Mouse (Mus musculus) layer of hippocampus, postnatal 14 days (tissue): ENCODE measurements around the gene Med15. TPM values are rescaled to one million over a fixed set of nuclear protein-coding genes. Genes with fewer than 3 reads are reported as not detected.
A peak's percentile ranks its signal among the peaks of the same experiment; 100 is the strongest.
"Not testable (repeated sequence)": the region's sequence is repeated elsewhere in the genome, so short reads cannot be mapped to it uniquely, and the experiment has no call there.

Source experiments
- DNase-seq, 2 experiments: peaks; one replicate each; pipeline ENCODE4 v3.0.0; 2021 to 2022; ENCODE audit warnings: low spot score in 2 of 2, mixed read lengths in 1 of 2
- long read RNA-seq, 2 experiments: library from polyadenylated mRNA; stranded (forward); transcript quantifications; one replicate each; pipeline ENCODE4 v2.0.0; 2021
- total RNA-seq, 2 experiments: library from RNA; stranded (reverse); gene quantifications; 2 replicates each; pipeline ENCODE4 v1.2.3; 2021

The Med15 gene
- total RNA-seq: 10 to 100 TPM; 65.4 to 80.2 TPM
- long read RNA-seq, experiment 1, partial matches to known transcripts: 8 of 27 reads
- long read RNA-seq, experiment 1, other reads (novel, unspliced or antisense): 10 of 27 reads
- long read RNA-seq, experiment 2, transcript Med15-202 (17 exons, 3,230 nt): major isoform, 5 of 35 reads
- long read RNA-seq, experiment 2, partial matches to known transcripts: 7 of 35 reads
- long read RNA-seq, experiment 2, other reads (novel, unspliced or antisense): 21 of 35 reads

DNA sequence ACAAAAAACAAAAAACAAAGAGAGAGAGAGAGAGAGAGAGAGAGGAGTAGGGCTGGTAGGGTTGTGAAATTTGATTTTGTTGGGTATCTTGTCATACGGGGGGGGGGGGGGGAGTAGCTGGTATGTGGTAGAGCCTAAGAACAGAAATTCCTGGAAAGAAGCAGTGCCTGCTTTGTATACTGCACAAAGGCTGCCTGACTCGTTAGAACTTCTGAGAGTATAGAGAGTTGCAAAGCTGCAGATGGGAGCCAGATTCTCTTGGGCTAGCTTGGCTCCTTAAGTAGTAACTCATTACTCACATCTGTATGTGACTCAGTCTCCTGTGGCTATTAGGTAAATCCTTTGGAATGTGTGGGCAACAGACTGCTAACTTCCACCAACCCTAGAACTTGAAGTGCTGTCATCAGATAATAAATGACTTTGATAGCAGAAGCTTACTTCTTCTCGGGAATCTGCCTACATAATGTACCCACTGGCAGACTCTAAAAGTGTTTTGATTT lies at the start of gene Med15:
Gene Med15, minus strand, starts transcription at position 51 of the 500 bp plus-strand sequence.
- no peak for DNase-seq

DNA sequence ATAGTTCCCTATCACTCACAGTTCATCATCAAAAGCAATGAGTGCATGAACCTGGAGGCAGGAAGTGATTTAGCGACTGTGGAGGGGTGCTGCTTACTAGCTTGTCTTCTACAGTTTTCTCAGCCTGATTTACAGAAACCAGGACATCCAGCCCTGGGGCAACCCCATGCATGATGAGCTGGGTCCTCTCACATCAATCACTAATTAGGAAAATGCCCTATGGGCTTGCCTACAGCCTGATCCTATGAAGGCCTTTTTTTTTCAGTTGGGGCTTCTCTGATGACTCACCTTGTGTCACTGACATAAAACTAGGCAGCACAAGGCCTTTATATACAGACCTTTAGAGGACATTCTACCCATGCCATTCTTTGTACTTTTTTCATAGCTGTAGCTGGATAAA lies 47.0 kb upstream of the Med15 start:
- no peak for DNase-seq

DNA sequence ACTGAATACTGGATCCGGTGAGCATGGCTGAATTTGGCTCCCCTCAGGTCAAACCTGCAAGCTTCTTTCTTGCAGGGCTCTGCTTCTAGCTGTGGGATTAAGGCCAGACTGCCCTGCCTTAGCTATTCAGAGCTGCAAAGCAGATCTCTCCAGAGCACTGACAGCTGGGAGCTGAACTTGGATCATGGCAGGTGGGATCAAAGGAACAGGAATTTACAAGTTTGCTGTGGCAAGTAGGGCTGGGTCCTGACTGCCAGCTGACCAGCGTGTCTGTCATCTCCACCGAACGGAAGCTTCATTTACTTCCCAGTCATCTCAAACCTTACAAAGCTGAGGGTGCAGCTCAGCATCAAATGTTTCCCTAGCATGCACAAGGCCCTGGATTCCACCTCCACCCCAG lies 45.5 kb upstream of the Med15 start:
- DNase-seq: no peak

- DNase-seq: no peak
Observed at GRCm38 (mm10) chr16:17776828-17777227, 44.1 kb upstream of the Med15 start.

DNA sequence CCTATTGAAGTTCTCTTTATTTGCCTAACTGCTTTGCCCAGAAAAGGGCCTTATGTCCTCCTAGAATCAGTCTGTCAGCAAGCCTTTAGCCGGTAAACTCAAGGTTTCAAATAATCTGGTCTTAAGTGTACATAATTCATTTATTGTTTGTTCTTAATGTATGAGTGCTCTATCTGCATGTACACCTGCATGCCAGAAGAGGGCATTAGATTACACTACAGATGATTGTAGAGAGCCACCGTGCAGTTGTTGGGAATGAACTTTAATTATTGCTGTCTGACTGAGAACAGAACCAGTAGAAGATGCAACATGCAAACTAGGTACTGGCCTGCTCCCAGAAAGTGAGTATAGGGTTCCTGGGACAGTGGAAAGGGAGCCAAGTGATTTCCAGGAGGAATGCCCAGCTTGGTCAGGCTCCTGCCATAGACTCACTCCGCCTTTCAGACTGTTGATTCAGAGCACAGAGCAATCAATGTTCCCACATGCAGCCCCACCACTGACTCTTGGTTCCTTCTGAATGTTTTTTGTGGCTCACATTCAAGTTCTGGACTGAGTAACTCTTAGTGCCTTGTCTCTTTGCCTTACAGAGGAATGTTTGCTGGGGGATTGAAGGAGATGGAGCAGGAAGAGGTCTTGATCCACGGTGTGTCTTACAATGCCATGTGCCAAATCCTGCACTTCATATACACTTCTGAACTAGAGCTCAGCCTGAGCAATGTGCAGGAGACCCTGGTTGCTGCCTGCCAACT lies 38.6 kb upstream of the Med15 start:
- DNase-seq: no peak

GRCm38 (mm10) chr16:17768834-17769233 lies 36.1 kb upstream of the Med15 start:
- DNase-seq: peak; percentile 22 to 43

- no peak for DNase-seq
Observed at GRCm38 (mm10) chr16:17764108-17764511, 31.4 kb upstream of the Med15 start.

DNA sequence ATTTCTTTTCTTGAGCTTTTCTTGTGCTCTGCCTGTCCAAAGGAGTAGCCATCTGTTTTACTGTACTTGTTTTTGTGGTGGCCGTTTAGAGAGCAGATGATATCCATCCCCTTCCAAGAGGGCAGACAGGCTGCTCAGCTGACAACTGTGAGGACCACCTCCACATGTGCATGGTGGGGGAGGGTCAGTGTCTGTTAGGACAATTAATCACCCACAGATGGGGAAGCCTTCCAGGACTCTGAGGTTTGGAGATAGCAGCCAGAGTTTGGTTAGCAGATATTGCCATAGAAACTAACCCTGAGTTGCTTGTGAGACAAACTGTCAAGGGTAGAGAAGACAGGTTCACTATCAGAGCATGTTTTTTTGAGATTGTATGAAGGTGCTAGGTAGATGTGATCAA lies 28.4 kb upstream of the Med15 start:
- DNase-seq: no peak

DNA sequence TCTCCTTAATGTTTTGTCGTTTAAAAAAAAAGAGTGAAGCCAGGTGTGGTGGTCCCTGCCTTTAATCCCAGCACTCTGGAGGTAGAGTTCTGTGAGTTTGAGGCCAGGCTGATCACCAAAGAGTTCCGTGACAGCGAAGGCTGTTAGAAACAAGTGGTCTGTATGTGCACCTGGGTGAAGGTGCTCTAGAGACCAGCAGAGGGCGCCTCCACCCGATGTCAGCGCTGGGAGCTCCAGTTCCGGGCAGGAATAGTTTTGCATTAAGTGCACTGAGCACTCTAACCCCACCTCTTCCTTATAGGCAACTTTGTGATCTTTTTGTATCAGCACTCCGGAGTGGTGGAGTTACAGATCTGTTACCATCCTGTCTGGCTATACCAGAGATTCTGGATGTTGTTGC lies 28.0 kb upstream of the Med15 start:
- DNase-seq: peak in 1 of 2 experiments; percentile 32

- peak in 1 of 2 experiments; percentile 30 for DNase-seq
Observed at GRCm38 (mm10) chr16:17759813-17760321, 27.2 kb upstream of the Med15 start.

- DNase-seq: peak; percentile 89
Observed at GRCm38 (mm10) chr16:17759344-17759773, 26.7 kb upstream of the Med15 start, which contains the start of gene Klhl22. Gene Klhl22 (plus strand): TSS chr16:17759618.

GRCm38 (mm10) chr16:17758902-17759301 lies 26.2 kb upstream of the Med15 start:
- DNase-seq: no peak

DNA sequence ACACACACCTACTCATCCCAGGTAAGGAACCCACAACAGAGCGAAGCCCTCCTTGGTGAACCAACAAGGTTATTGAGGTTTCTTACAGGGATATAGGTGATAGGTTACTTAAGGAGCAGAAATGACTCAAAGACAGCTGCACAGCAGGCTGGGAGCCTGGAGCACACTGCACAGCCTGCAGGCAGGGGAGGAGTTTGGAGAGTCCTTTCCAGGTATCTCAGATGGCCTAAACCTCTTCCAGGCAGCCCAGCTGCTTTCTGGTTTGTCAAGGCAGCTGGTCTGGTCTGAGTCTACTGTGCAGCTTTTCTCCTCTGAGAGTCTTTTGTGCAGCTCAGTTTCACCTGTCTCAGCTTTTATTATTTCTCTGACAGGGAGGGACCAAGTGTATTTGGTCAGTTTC lies 25.1 kb upstream of the Med15 start:
- DNase-seq: no peak

GRCm38 (mm10) chr16:17753686-17754085 lies 21.0 kb upstream of the Med15 start:
- no peak for DNase-seq

GRCm38 (mm10) chr16:17753001-17753400 lies 20.3 kb upstream of the Med15 start:
- DNase-seq: no peak

DNA sequence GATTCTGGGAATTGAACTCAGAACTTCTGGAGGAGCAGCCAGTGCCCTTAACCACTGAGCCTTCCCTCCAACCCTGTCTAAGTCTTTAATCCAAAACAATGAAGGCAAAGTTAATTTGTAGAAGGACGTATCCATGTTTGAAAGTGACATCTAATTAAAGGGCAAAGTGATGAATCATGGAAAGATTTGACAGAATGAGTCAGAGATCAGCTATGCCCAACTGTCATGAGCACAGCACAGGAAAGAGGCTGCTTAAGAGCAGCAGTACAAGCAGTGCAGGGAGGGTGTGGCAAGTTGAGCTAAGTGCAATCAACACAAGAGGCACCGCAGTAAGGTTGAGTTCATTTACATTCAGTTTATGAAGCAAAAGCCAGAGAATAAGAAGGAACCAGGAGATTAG lies 12.4 kb upstream of the Med15 start:
- DNase-seq: no peak

DNA sequence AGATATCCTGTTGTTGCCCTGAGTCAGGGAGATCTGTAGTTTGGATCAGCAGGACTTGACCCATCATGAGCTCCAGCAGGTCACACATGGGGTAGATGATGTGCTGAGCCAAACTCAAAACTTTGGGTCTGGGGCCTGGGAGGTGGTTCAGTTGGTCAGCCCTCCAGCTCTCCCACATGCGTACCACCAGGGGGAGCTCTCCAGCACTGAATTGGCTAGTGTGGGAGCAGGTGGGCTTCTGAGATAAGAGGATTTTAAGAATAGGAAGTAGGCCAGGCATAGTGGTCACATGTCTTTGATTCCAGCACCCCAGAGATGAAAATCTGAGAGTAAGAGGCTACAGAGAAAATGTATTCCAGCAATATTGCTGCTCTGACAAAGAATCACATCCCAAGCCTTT lies 11.8 kb upstream of the Med15 start:
- DNase-seq: no peak

- DNase-seq: no peak
Observed at GRCm38 (mm10) chr16:17743279-17743678, 10.6 kb upstream of the Med15 start.

DNA sequence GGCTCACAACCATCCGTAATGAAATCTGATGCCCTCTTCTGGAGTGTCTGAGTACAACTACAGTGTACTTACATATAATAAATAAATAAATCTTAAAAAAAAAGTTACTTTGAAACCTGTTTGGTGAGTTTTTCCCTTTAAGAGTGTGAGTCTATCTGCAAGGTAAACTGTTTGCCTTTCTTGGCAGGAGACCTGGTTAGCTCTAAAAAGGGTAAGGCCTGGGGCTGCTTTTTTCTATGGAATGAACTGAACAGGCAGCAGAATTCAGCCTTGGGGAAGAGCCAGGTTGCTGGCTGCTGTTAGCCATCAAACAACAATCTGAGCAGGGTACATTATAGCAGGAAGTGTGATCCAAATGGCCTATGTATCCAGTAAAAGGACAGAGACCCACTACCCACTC lies 10.1 kb upstream of the Med15 start:
- no peak for DNase-seq

DNA sequence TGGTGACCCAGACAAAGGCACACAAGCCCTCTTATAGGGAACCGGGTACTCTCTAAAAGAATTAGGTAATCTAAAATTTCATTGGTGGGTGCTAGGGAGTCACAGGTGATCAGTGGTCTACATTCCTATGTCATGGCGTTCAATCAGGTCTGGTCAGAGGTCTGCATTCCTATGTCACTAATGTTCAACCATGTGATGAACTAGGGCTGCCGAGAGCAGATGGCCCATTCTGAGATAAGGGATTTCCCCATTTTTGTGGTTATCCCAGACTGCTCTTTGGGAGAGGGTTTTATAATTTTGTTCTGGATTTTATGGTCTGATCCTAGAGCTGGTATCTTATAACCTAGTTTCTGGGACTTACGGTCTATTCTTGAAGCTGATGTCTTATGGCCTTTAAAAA lies 7.4 kb upstream of the Med15 start:
- no peak for DNase-seq

GRCm38 (mm10) chr16:17736156-17736555 lies 3.5 kb upstream of the Med15 start:
- DNase-seq: no peak

- not testable (repeated sequence) for DNase-seq
Observed at GRCm38 (mm10) chr16:17734872-17735271, 2.2 kb upstream of the Med15 start.
